Mouse (Mus musculus) liver, embryonic 14.5 days (tissue): ENCODE measurements around the gene Tom1l2.

Source experiments
- CTCF ChIP-seq: IDR thresholded peaks from 2 replicates; pipeline ENCODE4 v1.5.1; 2016; ENCODE audit warnings: antibody characterized with exemption, low read depth, control low read depth
- EP300 ChIP-seq: IDR thresholded peaks from 2 replicates; pipeline ENCODE4 v1.6.1; 2016; ENCODE audit warnings: antibody characterized with exemption, low read depth

DNA sequence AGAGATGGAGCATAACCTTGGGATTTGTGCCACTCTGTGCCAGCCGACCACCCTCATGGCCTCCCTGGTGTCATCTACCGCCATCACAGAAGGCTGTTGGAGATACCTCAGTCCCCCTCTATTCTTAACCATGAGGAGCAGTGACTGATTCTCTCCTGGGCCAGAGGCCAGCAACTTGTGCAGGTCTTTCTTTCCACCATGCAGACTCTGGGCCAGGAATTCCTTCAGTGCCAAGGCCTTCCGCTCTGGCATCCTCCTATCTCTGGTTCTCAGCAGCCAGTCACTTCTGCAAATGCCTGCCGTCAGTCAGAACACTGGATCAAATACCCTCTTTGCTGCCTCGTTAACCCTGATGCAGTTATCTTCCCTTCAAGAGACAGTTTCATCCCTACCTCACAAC lies 98.4 kb downstream of the Tom1l2 start:
- TF ChIP-seq CTCF (no peak), EP300 (no peak)
